Mouse (Mus musculus): ENCODE data around the gene Adra1b. TPM values are rescaled to one million over a fixed set of nuclear protein-coding genes. Genes with fewer than 3 reads are reported as not detected.

Gene Adra1b
- polyA plus RNA-seq, 1 experiment from 2014 or later, result 1.6 TPM

- peak; percentile 38 for DNase-seq (ENCODE audit: low spot score)
- Histone ChIP-seq H3K27me3 (ENCODE audit: insufficient read depth, low read length) (no peaks in the 10 kb centered on the region), H3K9ac (ENCODE audit: low read depth, low read length) (no peak overlapping the region), H3K4me2 (ENCODE audit: low read length) (no peak overlapping the region), H3K9me3 (replicated peaks; ENCODE audit: low read length) (no peaks in the 10 kb centered on the region), H3K27ac (no peak overlapping the region), H3K4me1 (replicated peaks; ENCODE audit: insufficient read depth, low read length) (0 out of 2 replicates have a peak, but pooled peaks cover 6% of the 10 kb centered on the region), H3K36me3 (ENCODE audit: insufficient read depth, low read length) (no peaks in the 10 kb centered on the region), H3K4me3 (replicated peaks; ENCODE audit: low read depth, low read length) (no peak overlapping the region)
- ATAC-seq (replicated peaks; ENCODE audit: low FRiP score, low read depth), result no peak
- no peak for TF ChIP-seq CTCF (IDR thresholded peaks at IDR 0.05; ENCODE audit: low read depth)
- WGBS, result 61% methylated on average over 5 of the region's 5 CpGs
Observed at GRCm38 (mm10) chr11:43779551-43779950, 121.5 kb downstream of the Adra1b start.

GRCm38 (mm10) chr11:43776324-43776694, 124.7 kb downstream of the Adra1b start:
- Histone ChIP-seq H3K9me3 (replicated peaks; ENCODE audit: low read length) (no peaks in the 10 kb centered on the region), H3K27me3 (ENCODE audit: insufficient read depth, low read length) (no peaks in the 10 kb centered on the region), H3K36me3 (ENCODE audit: insufficient read depth, low read length) (no peaks in the 10 kb centered on the region), H3K4me1 (replicated peaks; ENCODE audit: insufficient read depth, low read length) (0 out of 2 replicates have a peak, but pooled peaks cover 6% of the 10 kb centered on the region), H3K4me3 (replicated peaks; ENCODE audit: low read depth, low read length) (peak overlapping the region; percentile 35), H3K9ac (ENCODE audit: low read depth, low read length) (no peak overlapping the region), H3K27ac (no peak overlapping the region), H3K4me2 (ENCODE audit: low read length) (peak overlapping the region; percentile 83)
- no peak for DNase-seq (ENCODE audit: low spot score)
- 23% methylated on average over 8 of the region's 8 CpGs for WGBS
- no peak for ATAC-seq (replicated peaks; ENCODE audit: low FRiP score, low read depth)
- no peak for TF ChIP-seq CTCF (IDR thresholded peaks at IDR 0.05; ENCODE audit: low read depth)

- H3K9ac ChIP-seq (ENCODE audit: low read depth, low read length), result peak overlapping the region; percentile 50; the same call in 1 of the 2 replicates
- TF ChIP-seq CTCF (IDR thresholded peaks at IDR 0.05; ENCODE audit: low read depth), result no peak
- peak overlapping the region; percentile 83 for H3K4me2 ChIP-seq (ENCODE audit: low read length)
- no peaks in the 10 kb centered on the region for H3K36me3 ChIP-seq (ENCODE audit: insufficient read depth, low read length)
- 13% methylated on average over 63 of the region's 63 CpGs for WGBS
- H3K4me3 ChIP-seq (replicated peaks; ENCODE audit: low read depth, low read length), result peak overlapping the region; percentile 35
- ATAC-seq (replicated peaks; ENCODE audit: low FRiP score, low read depth) (peak; percentile 60; the same call in 1 of the 2 replicates), DNase-seq (ENCODE audit: low spot score) (peak; percentile 27)
- H3K27me3 ChIP-seq (ENCODE audit: insufficient read depth, low read length), result no peaks in the 10 kb centered on the region
- no peak overlapping the region for H3K27ac ChIP-seq
- H3K9me3 ChIP-seq (replicated peaks; ENCODE audit: low read length), result no peaks in the 10 kb centered on the region
- H3K4me1 ChIP-seq (replicated peaks; ENCODE audit: insufficient read depth, low read length), result 0 out of 2 replicates have a peak, but pooled peaks cover 6% of the 10 kb centered on the region
Observed at GRCm38 (mm10) chr11:43775469-43776323, 125.3 kb downstream of the Adra1b start.

GRCm38 (mm10) chr11:43773725-43774124, 127.3 kb downstream of the Adra1b start:
- TF ChIP-seq CTCF (IDR thresholded peaks at IDR 0.05; ENCODE audit: low read depth), result no peak
- Histone ChIP-seq H3K9me3 (replicated peaks; ENCODE audit: low read length) (no peaks in the 10 kb centered on the region), H3K36me3 (ENCODE audit: insufficient read depth, low read length) (no peaks in the 10 kb centered on the region), H3K9ac (ENCODE audit: low read depth, low read length) (no peak overlapping the region), H3K4me1 (replicated peaks; ENCODE audit: insufficient read depth, low read length) (0 out of 2 replicates have a peak, but pooled peaks cover 6% of the 10 kb centered on the region), H3K27me3 (ENCODE audit: insufficient read depth, low read length) (no peaks in the 10 kb centered on the region), H3K4me2 (ENCODE audit: low read length) (no peak overlapping the region), H3K27ac (0 out of 2 replicates have a peak overlapping the region, but pooled peaks have one; percentile 47), H3K4me3 (replicated peaks; ENCODE audit: low read depth, low read length) (no peak overlapping the region)
- ATAC-seq (replicated peaks; ENCODE audit: low FRiP score, low read depth), result peak; percentile 62
- DNase-seq (ENCODE audit: low spot score), result peak; percentile 75
- 18% methylated on average over 5 of the region's 5 CpGs for WGBS

GRCm38 (mm10) chr11:43770110-43770509, 130.9 kb downstream of the Adra1b start:
- Histone ChIP-seq H3K4me3 (replicated peaks; ENCODE audit: low read depth, low read length) (no peak overlapping the region), H3K4me2 (ENCODE audit: low read length) (no peak overlapping the region), H3K36me3 (ENCODE audit: insufficient read depth, low read length) (no peaks in the 10 kb centered on the region), H3K4me1 (replicated peaks; ENCODE audit: insufficient read depth, low read length) (no peaks in the 10 kb centered on the region), H3K27me3 (ENCODE audit: insufficient read depth, low read length) (no peaks in the 10 kb centered on the region), H3K27ac (no peak overlapping the region), H3K9ac (ENCODE audit: low read depth, low read length) (no peak overlapping the region), H3K9me3 (replicated peaks; ENCODE audit: low read length) (no peaks in the 10 kb centered on the region)
- TF ChIP-seq CTCF (IDR thresholded peaks at IDR 0.05; ENCODE audit: low read depth), result no peak
- DNase-seq (ENCODE audit: low spot score) (no peak), ATAC-seq (replicated peaks; ENCODE audit: low FRiP score, low read depth) (no peak)
- 80% methylated on average over 4 of the region's 4 CpGs for WGBS

GRCm38 (mm10) chr11:43767749-43768148, 133.3 kb downstream of the Adra1b start:
- TF ChIP-seq CTCF (IDR thresholded peaks at IDR 0.05; ENCODE audit: low read depth), result no peak
- peak overlapping the region; percentile 74 for H3K4me2 ChIP-seq (ENCODE audit: low read length)
- no peak overlapping the region for H3K27ac ChIP-seq
- H3K9me3 ChIP-seq (replicated peaks; ENCODE audit: low read length), result no peaks in the 10 kb centered on the region
- no peak overlapping the region for H3K4me3 ChIP-seq (replicated peaks; ENCODE audit: low read depth, low read length)
- WGBS, result 41% methylated on average over 11 of the region's 11 CpGs
- H3K9ac ChIP-seq (ENCODE audit: low read depth, low read length), result no peak overlapping the region
- H3K36me3 ChIP-seq (ENCODE audit: insufficient read depth, low read length), result no peaks in the 10 kb centered on the region
- ATAC-seq (replicated peaks; ENCODE audit: low FRiP score, low read depth), result no peak
- peak; percentile 24 for DNase-seq (ENCODE audit: low spot score)
- no peaks in the 10 kb centered on the region for H3K27me3 ChIP-seq (ENCODE audit: insufficient read depth, low read length)
- no peaks in the 10 kb centered on the region for H3K4me1 ChIP-seq (replicated peaks; ENCODE audit: insufficient read depth, low read length)
